Mouse (Mus musculus) ovary, postnatal 36 days (tissue): ENCODE data around the gene Fstl1.

ENCODE experiments used
- DNase-seq: peaks from one replicate; pipeline ENCODE4 v3.0.0; 2022; ENCODE audit warnings: low spot score, mixed read lengths

Gene Fstl1

DNA sequence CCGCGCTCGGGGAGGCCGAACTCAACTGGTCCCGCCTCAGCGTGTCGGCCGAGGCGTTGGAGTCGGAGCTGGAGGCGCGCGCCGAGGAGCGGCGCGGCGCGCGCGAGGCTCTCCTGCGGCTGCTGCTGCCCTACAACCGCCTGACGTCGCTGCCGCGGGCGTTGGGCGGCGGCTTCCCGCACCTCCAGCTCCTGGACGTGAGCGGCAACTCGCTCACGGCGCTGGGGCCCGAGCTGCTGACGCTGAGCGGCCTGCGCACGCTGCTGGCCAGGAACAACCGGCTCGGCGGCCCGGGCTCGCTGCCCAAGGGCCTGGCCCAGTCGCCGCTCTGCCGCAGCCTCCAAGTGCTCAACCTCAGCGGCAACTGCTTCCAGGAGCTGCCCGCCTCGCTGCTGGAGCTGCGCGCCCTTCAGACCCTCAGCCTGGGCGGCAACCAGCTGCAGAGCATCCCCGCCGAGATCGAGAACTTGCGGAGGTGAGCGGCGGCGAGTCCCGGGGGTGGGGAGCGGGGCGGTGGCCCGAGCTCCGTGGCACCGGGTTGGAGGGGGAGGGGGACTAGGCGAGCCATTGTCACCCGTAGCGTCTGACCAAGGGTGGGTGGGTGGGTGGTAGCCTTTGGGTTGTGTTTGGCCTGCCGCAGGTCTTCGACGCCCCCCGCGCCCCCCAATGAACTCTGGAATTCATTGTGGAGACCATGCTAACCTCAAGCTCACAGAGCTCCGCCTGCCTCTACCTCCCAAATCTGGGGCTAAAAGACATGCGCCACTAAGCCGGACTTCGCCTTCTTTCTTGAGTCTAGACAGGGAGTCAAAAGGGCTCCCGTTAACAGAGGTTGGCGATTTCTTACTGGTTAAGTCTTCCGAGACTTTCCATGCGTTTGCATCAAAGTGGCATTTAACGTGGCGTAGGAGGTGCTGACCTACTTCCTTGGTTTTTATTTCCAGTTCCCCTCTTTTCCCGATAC lies 92.1 kb downstream of the Fstl1 start:
- DNase-seq: no peak

- DNase-seq: no peak
Observed at GRCm38 (mm10) chr16:37869470-37870231, 93.0 kb downstream of the Fstl1 start.

DNA sequence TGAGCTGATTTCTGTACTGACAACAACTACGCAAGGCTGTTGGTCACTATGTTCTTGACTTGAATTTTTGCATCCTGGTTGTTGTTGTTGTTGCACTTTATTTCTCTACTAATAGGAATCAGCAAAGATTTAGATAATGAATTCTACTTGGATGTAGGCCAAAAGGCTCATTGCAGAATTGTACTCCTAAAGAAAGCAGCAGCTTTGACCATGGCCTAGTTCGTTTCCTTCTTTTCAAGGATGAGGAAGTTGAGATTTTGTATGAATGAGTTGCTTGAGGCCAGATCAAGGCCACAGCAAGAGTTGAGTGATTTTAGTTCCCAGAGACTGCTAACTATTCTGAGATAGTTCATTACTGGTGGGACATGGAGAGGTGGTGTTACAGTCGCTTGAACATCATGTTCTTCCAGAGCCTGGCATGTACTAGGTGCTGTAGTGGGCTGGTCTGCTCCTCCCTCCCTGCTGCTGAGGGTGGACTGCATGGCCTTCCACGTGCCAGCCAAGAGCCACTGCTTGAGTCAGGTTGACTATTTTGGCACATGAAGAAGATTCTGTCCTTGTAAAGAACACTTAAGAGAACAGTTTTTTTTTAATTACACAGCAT lies 94.5 kb downstream of the Fstl1 start:
- no peak for DNase-seq

- no peak for DNase-seq
Observed at GRCm38 (mm10) chr16:37874501-37875235, 98.0 kb downstream of the Fstl1 start.

GRCm38 (mm10) chr16:37877406-37877805 lies 100.7 kb downstream of the Fstl1 start:
- DNase-seq: no peak

DNA sequence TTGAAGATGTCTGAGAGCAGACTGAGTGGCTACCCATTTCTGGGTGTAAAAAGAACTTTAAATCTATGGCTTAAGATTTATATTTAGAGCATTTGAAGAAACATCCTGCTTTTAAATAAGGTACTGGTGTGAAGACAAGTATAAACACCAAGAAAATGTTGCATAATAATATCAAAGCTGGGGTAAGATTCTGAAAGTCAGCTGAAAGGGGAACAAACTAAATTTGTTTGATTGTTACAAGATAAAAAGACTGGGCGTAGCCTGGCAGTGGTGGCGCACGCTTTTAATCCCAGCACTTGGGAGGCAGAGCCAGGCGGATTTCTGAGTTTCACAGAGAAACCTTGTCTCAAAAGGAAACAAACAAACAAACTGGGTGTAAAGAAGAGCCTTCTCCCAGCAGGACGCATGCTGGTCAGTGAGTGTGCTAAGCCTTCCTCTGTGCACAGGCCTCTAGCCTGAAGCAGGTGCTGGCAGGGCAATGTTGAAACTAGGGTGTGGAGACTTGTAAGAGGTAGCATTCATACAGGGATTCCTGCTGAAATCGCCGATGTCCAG lies 102.4 kb downstream of the Fstl1 start:
- DNase-seq: no peak

GRCm38 (mm10) chr16:37879750-37880419 lies 103.2 kb downstream of the Fstl1 start:
- no peak for DNase-seq

GRCm38 (mm10) chr16:37881168-37881567 lies 104.5 kb downstream of the Fstl1 start:
- no peak for DNase-seq
